Mouse (Mus musculus): Measurements from ENCODE around the gene Palm2.

- no peak for TF ChIP-seq CTCF (IDR thresholded peaks at IDR 0.05; ENCODE audit: extremely low read depth, insufficient read depth, low read length)
- no peak for TF ChIP-seq POLR2A (IDR thresholded peaks at IDR 0.05; ENCODE audit: extremely low read depth, insufficient read depth, low read length)
Observed at GRCm38 (mm10) chr4:57704575-57704974, 270.5 kb downstream of the Palm2 start.
